Mouse (Mus musculus) forebrain, postnatal 0 days (tissue): ENCODE data around the gene Kcnc3. TPM values are rescaled to one million over a fixed set of nuclear protein-coding genes. Genes with fewer than 3 reads are reported as not detected.

Source experiments
- ATAC-seq: fragments of 200-750 bp; cut with Nextera tagmentation; 2 replicates; pipeline ENCODE4 v1.8.0; 2017; ENCODE audit warnings: mild to moderate bottlenecking, moderate library complexity
- DNase-seq: peaks from one replicate; pipeline ENCODE4 v3.0.0-alpha.2; 2015
- H3K27ac ChIP-seq: fragments of 300-500 bp; sonication (generic); 2 replicates; pipeline ENCODE4 v1.5.1; 2014; ENCODE audit warnings: low read depth, mild to moderate bottlenecking, antibody characterized with exemption, low read length, moderate library complexity, mixed read lengths
- H3K27me3 ChIP-seq: fragments of 300-500 bp; sonication (generic); 2 replicates; pipeline ENCODE4 v1.6.1; 2014; ENCODE audit warnings: mild to moderate bottlenecking, low read length, mixed read lengths; ENCODE audit not compliant: insufficient read depth
- H3K36me3 ChIP-seq: fragments of 300-500 bp; sonication (generic); 2 replicates; pipeline ENCODE4 v1.6.1; 2014; ENCODE audit warnings: mild to moderate bottlenecking, moderate library complexity; ENCODE audit not compliant: insufficient read depth
- H3K4me1 ChIP-seq: fragments of 300-500 bp; sonication (generic); 2 replicates; pipeline ENCODE4 v1.6.1; 2014; ENCODE audit warnings: antibody characterized with exemption; ENCODE audit not compliant: insufficient read depth
- H3K4me2 ChIP-seq: fragments of 300-500 bp; sonication (generic); 2 replicates; pipeline ENCODE4 v1.6.1; 2014; ENCODE audit warnings: low read depth, mild to moderate bottlenecking, moderate library complexity
- H3K4me3 ChIP-seq: fragments of 300-500 bp; sonication (generic); 2 replicates; pipeline ENCODE4 v1.5.1; 2014; ENCODE audit warnings: low read depth, low read length, mixed read lengths
- H3K9ac ChIP-seq: fragments of 300-500 bp; sonication (generic); 2 replicates; pipeline ENCODE4 v1.6.1; 2014; ENCODE audit warnings: mild to moderate bottlenecking
- H3K9me3 ChIP-seq: fragments of 300-500 bp; sonication (generic); 2 replicates; pipeline ENCODE4 v1.6.1; 2016; ENCODE audit warnings: low read length
- CTCF ChIP-seq: sonication (generic); IDR thresholded peaks from 2 replicates; pipeline ENCODE4 v1.5.1; 2016; ENCODE audit warnings: antibody characterized with exemption, control low read depth, low read depth
- WGBS: fragments of 180-500 bp; shearing (Covaris S2); extraction: QIAGEN DNeasy Blood & Tissue Kit; methylation state at CpG from one replicate; pipeline ENCODE4 v1.1.7; 2014; 5-methylcytosine and 5-hydroxymethylcytosine counted together
- polyA plus RNA-seq: library from polyadenylated mRNA; unstranded; fragments of >200 nt; fragmentation: Nextera tagmentation; extraction: Ambion mirVana; gene quantifications from 2 replicates; pipeline ENCODE4 v1.2.1, GENCODE M21; 2015
- total RNA-seq: library from RNA; depleted of rRNA; stranded (reverse); fragments of >200 nt; gene quantifications from 2 replicates; pipeline ENCODE4 v1.2.3, GENCODE M21; 2014

Kcnc3 gene
- total and polyA plus RNA-seq, 2 experiments from 2014 or later: 5.2 to 6.0 TPM

DNA sequence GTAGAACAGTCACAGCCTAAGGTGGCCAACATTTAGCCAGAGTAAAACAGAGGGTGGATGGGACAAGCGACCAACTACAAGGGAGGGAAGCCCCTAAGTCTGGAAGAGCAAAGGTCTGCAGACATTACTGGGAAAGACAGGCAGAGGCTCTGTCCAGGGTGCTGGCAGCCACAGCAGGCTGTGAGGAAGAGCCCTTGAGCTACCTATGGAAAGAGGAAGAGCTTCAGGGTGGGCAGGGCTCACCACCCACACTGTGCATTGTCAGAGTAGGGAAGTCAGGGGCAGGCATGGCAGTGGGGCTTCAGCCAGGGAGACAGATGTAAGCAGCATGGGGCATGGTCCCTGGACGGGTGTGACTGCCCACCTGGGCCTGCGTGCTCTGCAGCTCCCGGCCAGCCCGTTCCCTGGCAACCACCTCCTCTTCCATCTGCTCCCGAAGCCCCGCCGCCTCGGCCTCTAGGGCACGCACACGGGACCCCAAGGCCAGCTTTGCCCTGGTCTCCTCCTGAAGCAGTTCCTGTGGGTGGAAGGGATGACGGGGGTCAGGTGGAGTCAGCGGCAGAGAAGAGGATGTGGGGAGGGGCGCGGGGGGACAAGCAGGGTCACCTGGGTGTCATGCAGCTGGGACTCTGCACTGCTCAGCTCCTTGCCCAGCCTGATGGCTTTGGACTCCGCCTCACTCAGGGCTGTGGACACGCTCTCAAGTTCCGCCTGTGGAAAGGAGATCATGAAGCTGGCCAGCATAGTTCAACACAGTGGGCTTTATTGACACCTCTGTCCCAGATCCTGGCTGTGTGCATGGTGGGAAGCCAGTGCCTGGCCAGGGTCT is 33.5 kb downstream of the Kcnc3 start:
- H3K4me2 ChIP-seq: no peak overlapping the region
- H3K9me3 ChIP-seq: no peaks in the 10 kb centered on the region
- H3K27me3 ChIP-seq: no peaks in the 10 kb centered on the region
- 44% methylated on average over 18 of the region's 18 CpGs for WGBS
- no peaks in the 10 kb centered on the region for H3K36me3 ChIP-seq
- no peak for TF ChIP-seq CTCF
- H3K4me3 ChIP-seq: no peak overlapping the region
- DNase-seq (no peak), ATAC-seq (no peak)
- H3K9ac ChIP-seq: no peak overlapping the region
- no peaks in the 10 kb centered on the region for H3K4me1 ChIP-seq
- H3K27ac ChIP-seq: no peak overlapping the region

GRCm38 (mm10) chr7:44624543-44624826 is 34.0 kb downstream of the Kcnc3 start:
- H3K4me3 ChIP-seq: no peak overlapping the region
- WGBS: 79% methylated on average over 3 of the region's 3 CpGs
- H3K4me2 ChIP-seq: no peak overlapping the region
- DNase-seq (no peak), ATAC-seq (no peak)
- H3K4me1 ChIP-seq: no peaks in the 10 kb centered on the region
- TF ChIP-seq CTCF: no peak
- H3K9ac ChIP-seq: no peak overlapping the region
- H3K9me3 ChIP-seq: no peaks in the 10 kb centered on the region
- H3K27ac ChIP-seq: no peak overlapping the region
- no peaks in the 10 kb centered on the region for H3K27me3 ChIP-seq
- H3K36me3 ChIP-seq: no peaks in the 10 kb centered on the region

DNA sequence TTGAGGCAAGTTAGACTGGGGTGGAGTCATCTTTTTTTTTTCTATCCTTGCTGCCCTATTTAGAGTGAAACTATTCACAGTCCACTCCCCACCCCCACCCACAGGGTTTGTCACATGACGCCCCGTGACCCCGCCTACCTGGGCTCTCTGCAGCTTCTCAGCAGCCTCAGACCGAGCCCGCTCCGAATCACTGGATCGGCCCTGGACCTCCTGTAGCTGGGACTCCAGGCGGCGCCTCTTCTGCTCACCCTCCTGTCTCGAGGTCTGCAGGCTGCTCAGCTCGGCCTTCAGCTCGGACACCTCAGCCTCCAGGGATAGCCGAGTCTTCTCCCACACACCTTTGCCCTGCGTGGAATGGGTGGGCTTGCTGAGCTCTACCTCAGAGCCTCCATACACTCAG is 34.4 kb downstream of the Kcnc3 start:
- no peak for ATAC-seq
- WGBS: 73% methylated on average over 14 of the region's 14 CpGs

DNA sequence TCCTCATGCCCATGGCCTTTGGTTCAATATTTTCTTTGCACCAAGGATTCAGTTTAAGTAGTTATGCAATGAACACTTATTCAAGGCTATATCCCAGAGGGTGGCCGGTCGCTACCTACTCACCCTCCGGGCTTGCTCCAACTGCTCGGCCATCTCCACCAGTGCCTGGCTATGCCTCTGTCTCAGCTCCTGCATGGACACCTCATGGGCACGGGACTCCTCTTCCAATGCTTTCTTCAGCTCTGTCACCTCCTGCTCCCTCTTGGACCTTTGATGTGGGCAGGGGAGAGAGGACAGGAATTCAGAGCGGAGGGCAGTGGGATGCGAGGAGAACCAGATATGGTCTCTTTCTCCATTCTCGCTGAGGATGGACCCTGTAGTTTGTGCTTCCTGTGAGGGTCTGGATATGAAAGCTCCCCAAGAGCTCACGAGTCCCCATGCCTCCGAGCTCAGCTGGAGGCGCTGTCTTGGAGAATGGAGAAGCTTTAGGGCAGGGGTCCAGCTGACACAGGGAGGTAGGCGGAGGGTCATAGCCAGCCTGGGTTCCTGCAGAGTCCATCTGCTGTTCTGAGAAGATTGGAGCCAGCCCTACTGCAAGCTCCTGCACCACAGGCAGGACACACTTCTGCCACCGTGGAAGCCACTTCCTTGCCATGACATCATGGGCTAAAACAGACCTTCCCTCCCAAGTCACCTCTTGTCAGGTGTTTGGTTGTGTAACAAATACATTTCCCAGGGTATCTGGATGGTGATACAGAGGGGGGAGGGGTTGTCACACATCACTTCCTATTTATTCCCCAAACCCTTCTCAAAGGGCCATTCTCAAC is 35.0 kb downstream of the Kcnc3 start:
- Histone ChIP-seq H3K4me3 (no peak overlapping the region), H3K27ac (no peak overlapping the region), H3K9ac (no peak overlapping the region), H3K9me3 (no peaks in the 10 kb centered on the region), H3K4me1 (no peaks in the 10 kb centered on the region), H3K36me3 (no peaks in the 10 kb centered on the region), H3K27me3 (no peaks in the 10 kb centered on the region), H3K4me2 (no peak overlapping the region)
- no peak for TF ChIP-seq CTCF
- 92% methylated on average over 13 of the region's 13 CpGs for WGBS
- no peak for DNase-seq
- ATAC-seq: no peak

More for the DNA sequence above, 34.4 kb downstream of the Kcnc3 start:
- Histone ChIP-seq H3K4me2 (no peak overlapping the region), H3K36me3 (no peaks in the 10 kb centered on the region), H3K27ac (no peak overlapping the region), H3K4me3 (no peak overlapping the region), H3K4me1 (no peaks in the 10 kb centered on the region), H3K9ac (no peak overlapping the region), H3K9me3 (no peaks in the 10 kb centered on the region), H3K27me3 (no peaks in the 10 kb centered on the region)
- TF ChIP-seq CTCF: no peak
- DNase-seq: no peak

GRCm38 (mm10) chr7:44626068-44626385 is 35.6 kb downstream of the Kcnc3 start:
- Histone ChIP-seq H3K4me2 (no peak overlapping the region), H3K36me3 (no peaks in the 10 kb centered on the region), H3K9ac (no peak overlapping the region), H3K4me1 (no peaks in the 10 kb centered on the region), H3K4me3 (no peak overlapping the region), H3K27ac (no peak overlapping the region), H3K9me3 (no peaks in the 10 kb centered on the region), H3K27me3 (no peaks in the 10 kb centered on the region)
- DNase-seq: no peak
- no peak for TF ChIP-seq CTCF
- no peak for ATAC-seq
- WGBS: 63% methylated on average over 1 of the region's 1 CpGs

DNA sequence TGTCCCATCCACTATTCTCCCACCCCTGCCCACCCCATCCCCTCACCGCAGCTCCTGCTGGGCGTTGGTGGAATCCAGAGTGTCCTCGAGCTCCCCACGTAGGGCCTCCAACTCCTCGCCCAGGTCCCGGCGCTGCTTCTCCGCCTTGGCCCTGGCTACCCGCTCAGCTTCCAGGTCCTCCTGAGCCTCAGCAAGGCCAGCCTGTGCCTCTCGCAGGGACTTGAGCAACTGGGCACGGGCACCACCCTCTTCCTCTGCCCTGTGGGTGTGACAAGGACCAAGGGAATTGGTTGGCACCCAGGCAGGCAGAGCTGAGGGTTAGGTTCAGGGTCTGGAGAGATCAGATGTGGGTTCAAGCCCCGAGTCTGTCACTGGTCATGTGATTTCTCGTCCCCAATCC is 36.5 kb downstream of the Kcnc3 start:
- no peak overlapping the region for H3K27ac ChIP-seq
- no peak overlapping the region for H3K4me3 ChIP-seq
- no peak for TF ChIP-seq CTCF
- no peaks in the 10 kb centered on the region for H3K27me3 ChIP-seq
- ATAC-seq (no peak), DNase-seq (no peak)
- no peaks in the 10 kb centered on the region for H3K4me1 ChIP-seq
- WGBS: 80% methylated on average over 13 of the region's 13 CpGs
- no peak overlapping the region for H3K4me2 ChIP-seq
- H3K9me3 ChIP-seq: no peaks in the 10 kb centered on the region
- no peak overlapping the region for H3K9ac ChIP-seq
- no peaks in the 10 kb centered on the region for H3K36me3 ChIP-seq

DNA sequence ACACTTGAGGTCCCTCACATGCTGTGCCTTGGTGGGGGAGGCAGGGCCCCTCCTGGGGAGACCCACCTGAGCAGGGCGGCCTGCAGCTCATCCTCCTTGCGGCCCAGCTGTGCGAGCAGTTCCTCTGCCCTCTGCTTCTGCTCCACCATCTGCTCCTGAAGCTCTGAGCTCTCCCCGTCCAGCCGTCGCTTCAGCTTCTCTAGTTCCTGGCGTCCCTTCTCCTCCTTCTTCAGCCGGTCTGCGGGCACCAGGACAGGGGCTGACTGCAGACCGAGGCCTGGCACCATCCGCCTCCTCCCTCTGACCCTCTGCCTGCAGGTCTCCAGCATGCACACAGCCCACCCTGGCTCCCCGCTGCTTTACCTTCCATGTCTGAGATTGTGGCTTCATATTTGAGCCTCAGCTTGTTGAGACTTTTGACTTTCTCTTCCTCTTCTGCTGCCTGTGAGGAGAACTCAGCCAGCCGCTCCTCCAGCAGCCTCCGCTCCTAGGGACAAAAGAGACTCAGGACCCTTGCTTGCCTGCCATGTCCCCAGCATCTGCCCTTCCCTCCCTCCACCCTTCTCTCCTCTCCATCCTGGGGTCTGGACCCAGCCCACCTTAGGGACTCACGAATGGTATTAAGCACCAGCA is 38.1 kb downstream of the Kcnc3 start:
- H3K9ac ChIP-seq: no peak overlapping the region
- H3K4me1 ChIP-seq: no peaks in the 10 kb centered on the region
- H3K36me3 ChIP-seq: no peaks in the 10 kb centered on the region
- no peak overlapping the region for H3K4me2 ChIP-seq
- no peak for TF ChIP-seq CTCF
- 86% methylated on average over 15 of the region's 15 CpGs for WGBS
- ATAC-seq (no peak), DNase-seq (no peak)
- H3K27me3 ChIP-seq: no peaks in the 10 kb centered on the region
- H3K4me3 ChIP-seq: no peak overlapping the region
- H3K27ac ChIP-seq: no peak overlapping the region
- H3K9me3 ChIP-seq: no peaks in the 10 kb centered on the region
